Mouse (Mus musculus): ENCODE data around the gene Slc25a21. TPM values are rescaled to one million over a fixed set of nuclear protein-coding genes. Genes with fewer than 3 reads are reported as not detected.

The Slc25a21 gene
- polyA plus RNA-seq, 1 experiment from 2014 or later: 5.1 TPM

GRCm38 (mm10) chr12:57162840-57163239 is 34.4 kb downstream of the Slc25a21 start:
- ATAC-seq (replicated peaks; ENCODE audit: low FRiP score, low read depth): no peak
- 65% methylated on average over 3 of the region's 3 CpGs for WGBS
- H3K27ac ChIP-seq: no peak overlapping the region

GRCm38 (mm10) chr12:57159904-57160303 is 37.4 kb downstream of the Slc25a21 start:
- DNase-seq (ENCODE audit: low spot score) (no peak), ATAC-seq (replicated peaks; ENCODE audit: low FRiP score, low read depth) (no peak)
- H3K4me1 ChIP-seq (replicated peaks; ENCODE audit: insufficient read depth, low read length): no peaks in the 10 kb centered on the region
- 73% methylated on average over 6 of the region's 6 CpGs for WGBS
- H3K9me3 ChIP-seq (replicated peaks; ENCODE audit: low read length): no peaks in the 10 kb centered on the region
- H3K27ac ChIP-seq: no peak overlapping the region
- no peak overlapping the region for H3K9ac ChIP-seq (ENCODE audit: low read depth, low read length)
- H3K27me3 ChIP-seq (ENCODE audit: insufficient read depth, low read length): no peaks in the 10 kb centered on the region
- no peaks in the 10 kb centered on the region for H3K36me3 ChIP-seq (ENCODE audit: insufficient read depth, low read length)
- no peak for TF ChIP-seq CTCF (IDR thresholded peaks at IDR 0.05; ENCODE audit: low read depth)
- H3K4me3 ChIP-seq (replicated peaks; ENCODE audit: low read depth, low read length): no peak overlapping the region
- no peak overlapping the region for H3K4me2 ChIP-seq (ENCODE audit: low read length)

More at GRCm38 (mm10) chr12:57162840-57163239, 34.4 kb downstream of the Slc25a21 start:
- H3K9me3 ChIP-seq (replicated peaks; ENCODE audit: low read length): no peaks in the 10 kb centered on the region
- H3K9ac ChIP-seq (ENCODE audit: low read depth, low read length): no peak overlapping the region
- no peak overlapping the region for H3K4me2 ChIP-seq (ENCODE audit: low read length)
- no peak for DNase-seq (ENCODE audit: low spot score)
- no peak overlapping the region for H3K4me3 ChIP-seq (replicated peaks; ENCODE audit: low read depth, low read length)
- TF ChIP-seq CTCF (IDR thresholded peaks at IDR 0.05; ENCODE audit: low read depth): no peak
- H3K4me1 ChIP-seq (replicated peaks; ENCODE audit: insufficient read depth, low read length): no peaks in the 10 kb centered on the region
- H3K27me3 ChIP-seq (ENCODE audit: insufficient read depth, low read length): no peaks in the 10 kb centered on the region
- no peaks in the 10 kb centered on the region for H3K36me3 ChIP-seq (ENCODE audit: insufficient read depth, low read length)

- no peak overlapping the region for H3K9ac ChIP-seq (ENCODE audit: low read depth, low read length)
- no peaks in the 10 kb centered on the region for H3K36me3 ChIP-seq (ENCODE audit: insufficient read depth, low read length)
- TF ChIP-seq CTCF (IDR thresholded peaks at IDR 0.05; ENCODE audit: low read depth): peak; percentile 55
- H3K9me3 ChIP-seq (replicated peaks; ENCODE audit: low read length): no peaks in the 10 kb centered on the region
- DNase-seq (ENCODE audit: low spot score): peak; percentile 32
- no peak overlapping the region for H3K4me3 ChIP-seq (replicated peaks; ENCODE audit: low read depth, low read length)
- H3K27me3 ChIP-seq (ENCODE audit: insufficient read depth, low read length): no peaks in the 10 kb centered on the region
- no peak overlapping the region for H3K4me2 ChIP-seq (ENCODE audit: low read length)
- WGBS: 41% methylated on average over 3 of the region's 3 CpGs
- H3K4me1 ChIP-seq (replicated peaks; ENCODE audit: insufficient read depth, low read length): no peaks in the 10 kb centered on the region
- ATAC-seq (replicated peaks; ENCODE audit: low FRiP score, low read depth): no peak
- no peak overlapping the region for H3K27ac ChIP-seq
Observed at GRCm38 (mm10) chr12:57158266-57158665, 39.0 kb downstream of the Slc25a21 start.

GRCm38 (mm10) chr12:57138937-57139336 is 58.3 kb downstream of the Slc25a21 start:
- Histone ChIP-seq H3K4me2 (ENCODE audit: low read length) (no peak overlapping the region), H3K27ac (no peak overlapping the region), H3K9me3 (replicated peaks; ENCODE audit: low read length) (no peaks in the 10 kb centered on the region), H3K4me1 (replicated peaks; ENCODE audit: insufficient read depth, low read length) (no peaks in the 10 kb centered on the region), H3K27me3 (ENCODE audit: insufficient read depth, low read length) (no peaks in the 10 kb centered on the region), H3K36me3 (ENCODE audit: insufficient read depth, low read length) (no peaks in the 10 kb centered on the region), H3K4me3 (replicated peaks; ENCODE audit: low read depth, low read length) (no peak overlapping the region), H3K9ac (ENCODE audit: low read depth, low read length) (no peak overlapping the region)
- DNase-seq (ENCODE audit: low spot score): no peak
- WGBS: 68% methylated on average over 1 of the region's 1 CpGs
- no peak for ATAC-seq (replicated peaks; ENCODE audit: low FRiP score, low read depth)
- no peak for TF ChIP-seq CTCF (IDR thresholded peaks at IDR 0.05; ENCODE audit: low read depth)

- DNase-seq (ENCODE audit: low spot score) (no peak), ATAC-seq (replicated peaks; ENCODE audit: low FRiP score, low read depth) (no peak)
- H3K36me3 ChIP-seq (ENCODE audit: insufficient read depth, low read length): no peaks in the 10 kb centered on the region
- 69% methylated on average over 2 of the region's 2 CpGs for WGBS
- no peak overlapping the region for H3K4me3 ChIP-seq (replicated peaks; ENCODE audit: low read depth, low read length)
- no peak for TF ChIP-seq CTCF (IDR thresholded peaks at IDR 0.05; ENCODE audit: low read depth)
- no peaks in the 10 kb centered on the region for H3K4me1 ChIP-seq (replicated peaks; ENCODE audit: insufficient read depth, low read length)
- no peaks in the 10 kb centered on the region for H3K27me3 ChIP-seq (ENCODE audit: insufficient read depth, low read length)
- no peaks in the 10 kb centered on the region for H3K9me3 ChIP-seq (replicated peaks; ENCODE audit: low read length)
- H3K4me2 ChIP-seq (ENCODE audit: low read length): no peak overlapping the region
- no peak overlapping the region for H3K9ac ChIP-seq (ENCODE audit: low read depth, low read length)
- no peak overlapping the region for H3K27ac ChIP-seq
Observed at GRCm38 (mm10) chr12:57137809-57138208, 59.5 kb downstream of the Slc25a21 start.

- H3K9me3 ChIP-seq (replicated peaks; ENCODE audit: low read length): no peaks in the 10 kb centered on the region
- 56% methylated on average over 8 of the region's 8 CpGs for WGBS
- H3K4me2 ChIP-seq (ENCODE audit: low read length): no peak overlapping the region
- H3K4me3 ChIP-seq (replicated peaks; ENCODE audit: low read depth, low read length): no peak overlapping the region
- no peak for TF ChIP-seq CTCF (IDR thresholded peaks at IDR 0.05; ENCODE audit: low read depth)
- H3K4me1 ChIP-seq (replicated peaks; ENCODE audit: insufficient read depth, low read length): no peaks in the 10 kb centered on the region
- DNase-seq (ENCODE audit: low spot score) (no peak), ATAC-seq (replicated peaks; ENCODE audit: low FRiP score, low read depth) (no peak)
- no peak overlapping the region for H3K9ac ChIP-seq (ENCODE audit: low read depth, low read length)
- no peak overlapping the region for H3K27ac ChIP-seq
- no peaks in the 10 kb centered on the region for H3K36me3 ChIP-seq (ENCODE audit: insufficient read depth, low read length)
- H3K27me3 ChIP-seq (ENCODE audit: insufficient read depth, low read length): no peaks in the 10 kb centered on the region
Observed at GRCm38 (mm10) chr12:57118602-57119001, 78.7 kb downstream of the Slc25a21 start.

- no peak overlapping the region for H3K27ac ChIP-seq
- no peak for TF ChIP-seq CTCF (IDR thresholded peaks at IDR 0.05; ENCODE audit: low read depth)
- no peak overlapping the region for H3K4me3 ChIP-seq (replicated peaks; ENCODE audit: low read depth, low read length)
- DNase-seq (ENCODE audit: low spot score) (no peak), ATAC-seq (replicated peaks; ENCODE audit: low FRiP score, low read depth) (no peak)
- H3K9me3 ChIP-seq (replicated peaks; ENCODE audit: low read length): no peaks in the 10 kb centered on the region
- no peak overlapping the region for H3K4me2 ChIP-seq (ENCODE audit: low read length)
- H3K27me3 ChIP-seq (ENCODE audit: insufficient read depth, low read length): no peaks in the 10 kb centered on the region
- WGBS: 86% methylated on average over 10 of the region's 10 CpGs
- H3K9ac ChIP-seq (ENCODE audit: low read depth, low read length): no peak overlapping the region
- no peaks in the 10 kb centered on the region for H3K36me3 ChIP-seq (ENCODE audit: insufficient read depth, low read length)
- no peaks in the 10 kb centered on the region for H3K4me1 ChIP-seq (replicated peaks; ENCODE audit: insufficient read depth, low read length)
Observed at GRCm38 (mm10) chr12:57115516-57115915, 81.8 kb downstream of the Slc25a21 start.

Measured in kidney, postnatal 0 days (tissue).